Mouse (Mus musculus): Measurements from ENCODE around the gene Tmem59l. TPM values are rescaled to one million over a fixed set of nuclear protein-coding genes. Genes with fewer than 3 reads are reported as not detected.

Gene Tmem59l
- total RNA-seq (2017), result 0.20 TPM in 1 of 2 replicates, not detected in the other

DNA sequence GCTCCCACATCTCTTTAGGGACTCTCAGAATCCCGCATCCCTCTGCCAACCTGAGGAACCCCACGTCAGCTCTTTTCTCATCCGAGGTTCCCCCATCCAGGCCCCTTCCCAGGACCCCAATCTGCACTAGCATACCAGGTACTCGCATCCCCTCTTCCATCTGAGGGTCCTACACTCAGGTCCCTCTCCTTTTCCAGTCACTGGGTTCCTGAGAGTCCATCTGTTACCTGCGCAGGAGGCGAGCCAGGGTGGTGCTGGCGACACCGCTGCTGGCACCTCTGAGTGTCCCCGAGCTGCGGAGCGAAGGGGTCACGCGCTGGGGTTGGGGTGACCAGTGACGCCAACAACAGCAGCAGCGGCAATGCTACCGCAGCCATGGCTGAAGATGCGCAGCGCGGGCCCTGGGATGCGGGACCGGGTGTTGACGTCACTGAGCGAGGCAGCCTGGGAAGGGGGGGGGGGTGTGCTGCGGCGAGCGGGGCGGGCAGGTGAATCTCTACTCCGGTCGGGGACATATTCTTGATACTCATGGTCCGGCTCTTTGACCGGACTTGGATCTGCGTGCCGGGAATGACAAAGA, at the start of gene Tmem59l:
Gene Tmem59l, minus strand, starts transcription at position 418 of the 580 bp plus-strand sequence.
- ATAC-seq (replicated peaks in 1 of 2; ENCODE audit: insufficient read depth in 1 of 2, low FRiP score in 2 of 2, low TSS enrichment in 1 of 2, low read depth in 1 of 2, poor library complexity in 2 of 2, severe bottlenecking in 2 of 2), result no peak

DNA sequence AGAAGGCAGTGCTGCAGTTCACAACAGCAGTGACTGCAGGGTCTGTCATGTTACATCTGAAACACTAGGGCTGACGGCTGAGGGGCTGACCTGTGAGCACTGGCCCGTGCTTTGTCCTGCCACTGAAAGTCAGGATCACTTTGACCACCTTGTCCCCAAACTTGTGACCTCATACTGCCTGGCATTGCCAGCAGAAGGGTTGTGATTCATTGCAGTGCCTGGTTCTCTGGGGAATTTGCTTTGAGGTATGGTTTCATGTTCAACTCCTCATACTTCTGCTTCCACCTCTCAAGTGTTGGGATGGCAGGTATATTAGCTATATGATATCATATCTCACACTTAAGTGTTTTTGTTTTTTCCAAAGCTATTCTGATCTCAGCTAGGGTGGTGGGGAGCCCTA, 48.5 kb upstream of the Tmem59l start:
- ATAC-seq (replicated peaks in 1 of 2; ENCODE audit: insufficient read depth in 1 of 2, low FRiP score in 2 of 2, low TSS enrichment in 1 of 2, low read depth in 1 of 2, poor library complexity in 2 of 2, severe bottlenecking in 2 of 2), result no peak

DNA sequence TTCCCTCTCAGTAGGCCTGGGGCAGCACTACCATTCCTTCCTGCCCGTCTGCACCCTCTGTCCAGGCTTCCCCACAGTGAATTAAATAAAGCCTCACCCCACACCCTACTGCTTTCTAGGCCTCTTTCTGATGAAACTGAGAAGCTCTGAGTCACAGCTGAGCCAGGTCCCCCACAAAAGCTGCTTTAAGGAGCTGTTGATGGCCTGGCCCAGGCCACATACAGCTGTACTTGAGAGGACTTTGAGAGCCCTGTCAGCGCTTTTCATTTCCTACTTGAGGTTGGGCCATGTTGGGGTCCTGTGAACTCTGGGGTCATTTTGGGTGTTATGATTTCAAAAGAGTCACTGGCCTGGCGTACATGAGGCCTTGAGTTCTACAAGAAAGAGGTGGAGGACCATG, 48.1 kb upstream of the Tmem59l start:
- no peak for ATAC-seq (replicated peaks in 1 of 2; ENCODE audit: insufficient read depth in 1 of 2, low FRiP score in 2 of 2, low TSS enrichment in 1 of 2, low read depth in 1 of 2, poor library complexity in 2 of 2, severe bottlenecking in 2 of 2)

DNA sequence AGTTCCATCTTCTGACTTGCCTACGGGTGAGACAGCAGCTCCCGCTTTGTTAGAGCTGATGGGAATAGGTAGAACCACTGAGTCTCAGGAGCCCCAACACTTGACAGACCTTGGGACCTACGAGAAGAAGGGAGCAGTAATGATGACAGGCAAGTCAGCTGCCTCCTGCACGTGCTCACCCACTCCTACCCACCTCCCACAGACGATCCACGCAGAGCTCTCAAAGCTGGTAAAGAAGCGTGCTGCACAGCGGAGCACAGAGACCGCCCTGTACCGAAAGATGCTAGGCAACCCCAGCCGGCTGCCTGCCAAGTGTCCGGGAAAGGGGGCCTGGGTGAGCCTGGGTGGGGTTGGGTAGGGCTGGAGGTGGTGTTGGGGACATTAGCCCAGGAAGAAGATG, 47.1 kb upstream of the Tmem59l start:
- ATAC-seq (replicated peaks in 1 of 2; ENCODE audit: insufficient read depth in 1 of 2, low FRiP score in 2 of 2, low TSS enrichment in 1 of 2, low read depth in 1 of 2, poor library complexity in 2 of 2, severe bottlenecking in 2 of 2), result no peak

DNA sequence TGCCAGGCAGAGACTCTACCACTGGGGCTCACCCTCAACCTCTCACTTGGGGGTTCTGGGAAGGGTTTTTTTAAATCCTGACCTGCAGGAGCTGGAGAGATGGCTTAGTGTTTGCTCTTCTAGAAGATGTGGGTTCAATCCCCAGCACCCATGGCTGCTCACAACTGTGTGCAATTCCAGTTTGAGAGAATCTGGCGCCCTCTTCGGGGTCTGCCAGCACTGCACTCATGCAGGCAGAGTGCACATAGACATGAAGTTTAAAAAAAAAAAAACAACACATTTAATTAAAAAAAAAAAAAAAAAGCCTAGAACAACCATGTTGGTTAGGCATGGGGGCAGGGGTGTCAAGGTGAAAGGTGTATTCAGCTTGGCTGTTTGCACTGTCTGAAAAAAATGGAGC, 43.2 kb upstream of the Tmem59l start:
- no peak for ATAC-seq (replicated peaks in 1 of 2; ENCODE audit: insufficient read depth in 1 of 2, low FRiP score in 2 of 2, low TSS enrichment in 1 of 2, low read depth in 1 of 2, poor library complexity in 2 of 2, severe bottlenecking in 2 of 2)

DNA sequence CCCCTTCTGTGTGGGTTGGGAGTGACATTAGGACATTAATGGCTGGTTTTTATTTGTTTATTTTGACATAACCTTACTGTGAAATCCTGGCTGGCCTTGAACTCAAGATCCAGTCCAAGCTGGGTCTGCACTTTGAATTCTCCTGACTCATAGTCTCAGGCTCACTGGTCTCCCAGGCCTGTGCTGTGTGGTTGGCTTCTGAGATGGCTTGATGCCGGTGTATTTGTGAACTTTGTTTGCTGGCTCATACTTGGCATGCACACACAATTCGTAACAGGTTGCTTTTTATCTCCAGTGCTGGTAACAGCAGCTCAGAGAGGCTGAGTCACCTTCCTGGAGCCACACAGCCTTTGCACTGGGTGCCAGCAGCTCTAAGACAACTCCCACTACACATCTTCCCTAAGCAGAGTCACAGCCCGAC, 42.6 kb upstream of the Tmem59l start:
- ATAC-seq (replicated peaks in 1 of 2; ENCODE audit: insufficient read depth in 1 of 2, low FRiP score in 2 of 2, low TSS enrichment in 1 of 2, low read depth in 1 of 2, poor library complexity in 2 of 2, severe bottlenecking in 2 of 2), result no peak

DNA sequence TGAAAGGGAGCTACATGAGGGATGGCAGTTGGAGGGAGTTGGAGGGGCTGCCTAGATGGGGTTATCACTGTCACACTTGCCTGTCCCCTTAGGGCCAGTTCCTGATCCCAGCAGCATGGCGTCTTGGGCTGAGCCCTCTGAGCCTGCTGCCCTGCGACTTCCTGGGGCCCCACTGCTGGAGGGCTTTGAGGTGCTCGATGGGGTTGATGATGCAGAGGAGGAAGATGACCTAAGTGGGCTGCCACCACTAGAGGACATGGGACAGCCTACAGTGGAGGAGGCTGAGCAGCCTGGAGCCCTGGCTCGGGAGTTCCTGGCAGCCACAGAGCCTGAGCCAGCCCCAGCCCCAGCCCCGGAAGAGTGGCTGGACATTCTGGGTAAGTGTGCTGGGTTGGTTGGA, 42.1 kb upstream of the Tmem59l start:
- ATAC-seq (replicated peaks in 1 of 2; ENCODE audit: insufficient read depth in 1 of 2, low FRiP score in 2 of 2, low TSS enrichment in 1 of 2, low read depth in 1 of 2, poor library complexity in 2 of 2, severe bottlenecking in 2 of 2), result no peak

DNA sequence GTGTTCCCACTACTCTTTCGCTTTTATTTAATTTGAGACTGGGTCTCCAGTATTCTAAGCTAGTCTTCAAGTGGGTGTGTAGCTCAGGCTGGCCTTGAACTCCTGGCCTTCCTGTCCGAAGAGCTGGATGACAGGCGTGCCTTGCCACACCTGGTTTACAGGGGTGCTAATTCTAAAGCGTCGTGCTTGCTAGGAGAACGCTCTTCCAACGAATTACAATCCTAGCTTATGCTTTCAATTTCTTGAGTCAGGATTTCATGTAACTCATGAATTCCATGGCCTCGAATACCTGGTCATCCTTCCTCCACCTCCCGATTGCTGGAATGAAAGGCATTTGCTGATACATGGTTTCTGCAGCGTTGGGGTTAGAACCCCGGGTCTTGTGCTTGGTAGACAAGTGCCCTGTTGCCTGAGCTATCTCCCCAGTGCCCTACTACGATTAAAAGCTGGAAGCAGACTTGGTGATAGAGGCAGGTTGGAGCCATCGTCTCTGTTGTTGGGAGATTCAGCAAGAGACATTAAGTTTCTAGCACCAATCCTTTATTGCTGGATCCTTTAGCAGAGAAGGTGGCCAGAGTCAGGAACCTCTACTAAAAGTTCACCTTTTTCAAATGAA, 41.1 kb upstream of the Tmem59l start:
- no peak for ATAC-seq (replicated peaks in 1 of 2; ENCODE audit: insufficient read depth in 1 of 2, low FRiP score in 2 of 2, low TSS enrichment in 1 of 2, low read depth in 1 of 2, poor library complexity in 2 of 2, severe bottlenecking in 2 of 2)

DNA sequence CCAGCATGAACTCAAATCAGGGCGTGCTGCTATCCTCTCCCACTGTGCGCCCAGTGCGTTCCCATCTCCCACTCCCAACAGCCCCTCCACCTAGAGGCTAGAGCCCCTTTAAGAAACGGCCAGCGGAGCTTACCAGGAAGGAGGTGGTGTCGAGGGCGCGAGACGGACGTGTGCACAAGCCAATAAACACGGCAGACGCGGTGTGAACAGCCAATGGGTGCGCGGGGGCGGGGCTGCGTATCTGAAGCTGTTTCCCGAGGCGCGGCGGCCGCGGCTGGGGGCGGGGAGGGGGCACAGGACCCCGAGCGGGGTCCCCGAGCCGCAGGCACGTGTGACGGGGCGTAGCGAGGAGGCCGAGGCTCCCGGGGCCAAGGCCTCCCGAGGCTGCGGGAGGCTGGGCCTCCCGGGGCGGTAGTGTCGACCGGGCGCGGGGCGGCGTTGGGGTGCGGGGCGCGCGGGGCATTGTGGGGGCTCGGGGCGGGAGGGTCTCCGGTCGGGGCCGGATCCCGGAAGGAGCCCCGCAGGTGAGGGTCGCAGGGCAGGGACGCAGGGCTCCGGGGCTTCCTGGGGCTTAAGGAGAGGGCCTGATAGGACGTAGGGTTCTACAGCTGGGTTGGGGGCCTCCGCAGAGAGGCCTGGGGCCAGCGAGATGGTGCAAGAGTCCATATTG, 40.5 kb upstream of the Tmem59l start, which contains the start of the genes Fkbp8 and Kxd1:
Gene Fkbp8, plus strand, starts transcription at position 213 of the 670 bp plus-strand sequence.
Gene Kxd1, minus strand, starts transcription at position 445 of the 670 bp plus-strand sequence.
- ATAC-seq (replicated peaks in 1 of 2; ENCODE audit: insufficient read depth in 1 of 2, low FRiP score in 2 of 2, low TSS enrichment in 1 of 2, low read depth in 1 of 2, poor library complexity in 2 of 2, severe bottlenecking in 2 of 2), result peak; percentile 92 to 94

DNA sequence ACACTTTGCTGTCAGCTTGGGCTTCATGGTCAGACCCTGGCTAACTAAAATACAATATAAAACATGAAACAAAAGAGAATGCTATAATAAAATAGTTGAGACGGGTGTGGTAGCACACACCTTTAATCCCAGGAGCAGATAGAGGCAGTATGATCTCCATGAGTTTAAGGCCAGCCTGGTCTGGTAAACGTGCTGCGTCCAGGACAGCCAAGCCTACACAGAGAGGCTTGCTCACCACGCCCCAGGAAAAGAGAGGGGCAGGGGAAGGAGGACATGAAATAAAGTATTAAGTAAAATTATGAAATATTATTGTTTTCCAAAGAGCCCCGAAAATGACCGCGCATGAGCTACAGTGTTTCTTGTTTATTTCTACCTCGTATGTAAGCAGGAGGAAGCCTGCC, 40.0 kb upstream of the Tmem59l start:
- no peak for ATAC-seq (replicated peaks in 1 of 2; ENCODE audit: insufficient read depth in 1 of 2, low FRiP score in 2 of 2, low TSS enrichment in 1 of 2, low read depth in 1 of 2, poor library complexity in 2 of 2, severe bottlenecking in 2 of 2)

DNA sequence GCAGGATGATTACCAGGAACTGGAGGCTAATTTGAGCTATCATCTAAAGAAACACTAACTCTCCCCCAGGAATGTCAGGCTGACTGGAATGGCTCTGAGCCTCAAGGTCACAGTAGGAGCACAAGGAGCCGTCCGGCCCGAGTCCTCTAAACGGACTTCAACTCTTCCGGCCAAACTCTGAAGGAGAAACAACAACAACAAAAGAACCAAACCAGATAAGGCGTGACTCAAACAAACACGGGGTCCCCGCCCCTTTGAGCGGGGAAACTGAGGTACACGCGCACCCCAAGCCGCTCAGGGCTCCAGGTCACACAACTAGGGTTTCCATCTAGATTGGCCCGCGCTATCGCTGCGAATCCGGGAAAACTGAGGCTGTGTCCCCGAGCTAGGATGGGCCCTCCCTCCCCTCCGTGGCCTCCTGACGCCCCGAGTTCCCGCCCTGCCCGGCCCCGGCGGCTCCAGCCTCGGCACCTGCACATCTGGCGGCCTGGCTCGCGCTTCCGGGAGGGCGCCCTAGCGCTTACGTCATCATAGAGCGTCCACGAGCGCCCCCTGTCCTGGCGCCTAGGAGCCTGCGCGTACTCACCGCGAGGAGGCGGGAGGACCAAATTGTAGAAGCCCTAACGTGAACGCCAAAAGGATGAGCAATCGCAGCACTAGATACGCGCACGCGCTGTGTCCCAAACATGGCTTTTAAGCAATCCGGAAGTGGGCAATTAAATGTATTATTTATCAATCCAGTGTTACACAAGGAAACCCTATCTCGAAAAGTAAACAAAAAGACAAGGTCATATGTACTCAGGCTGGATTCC, 35.6 kb upstream of the Tmem59l start:
- peak; percentile 89 to 95 for ATAC-seq (replicated peaks in 1 of 2; ENCODE audit: insufficient read depth in 1 of 2, low FRiP score in 2 of 2, low TSS enrichment in 1 of 2, low read depth in 1 of 2, poor library complexity in 2 of 2, severe bottlenecking in 2 of 2)

DNA sequence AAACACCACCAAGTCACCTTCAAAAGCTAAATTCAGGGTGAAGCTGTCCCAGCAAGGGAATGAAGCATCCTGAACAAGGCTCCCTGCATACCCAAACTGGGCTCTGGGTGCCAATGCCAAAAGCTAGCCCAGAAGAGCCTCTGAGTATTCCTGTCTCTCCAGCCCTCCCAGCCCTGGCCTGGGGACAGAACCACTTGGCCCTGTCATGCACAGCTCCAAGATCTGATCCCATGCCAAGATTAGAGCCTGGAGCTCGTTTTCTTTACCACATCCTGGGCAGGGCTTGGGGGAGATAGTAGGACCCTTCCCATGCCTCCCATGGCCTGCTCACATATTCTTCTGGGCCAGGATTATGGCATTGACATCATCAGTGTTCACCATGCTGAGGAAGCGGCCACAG, 32.4 kb upstream of the Tmem59l start:
- no peak for ATAC-seq (replicated peaks in 1 of 2; ENCODE audit: insufficient read depth in 1 of 2, low FRiP score in 2 of 2, low TSS enrichment in 1 of 2, low read depth in 1 of 2, poor library complexity in 2 of 2, severe bottlenecking in 2 of 2)

DNA sequence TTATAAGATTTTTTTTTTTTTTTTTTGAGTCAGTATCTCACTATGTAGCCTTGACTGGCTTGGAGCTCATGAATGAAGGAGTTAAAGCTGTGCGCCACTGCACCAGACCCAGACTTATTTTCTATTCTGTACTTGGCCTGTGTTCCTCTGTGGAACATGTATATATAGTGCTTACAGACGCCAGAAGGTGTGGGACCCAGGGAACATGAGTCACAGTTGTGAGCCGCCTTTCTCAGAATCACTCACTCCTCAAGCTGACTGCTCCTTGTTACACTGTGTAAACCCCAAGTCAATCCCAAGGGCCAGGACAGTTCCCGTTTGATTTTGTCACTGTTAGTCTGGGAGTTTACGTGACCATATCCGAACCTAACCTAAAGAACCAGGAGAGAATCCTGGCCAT, 31.9 kb upstream of the Tmem59l start:
- no peak for ATAC-seq (replicated peaks in 1 of 2; ENCODE audit: insufficient read depth in 1 of 2, low FRiP score in 2 of 2, low TSS enrichment in 1 of 2, low read depth in 1 of 2, poor library complexity in 2 of 2, severe bottlenecking in 2 of 2)

DNA sequence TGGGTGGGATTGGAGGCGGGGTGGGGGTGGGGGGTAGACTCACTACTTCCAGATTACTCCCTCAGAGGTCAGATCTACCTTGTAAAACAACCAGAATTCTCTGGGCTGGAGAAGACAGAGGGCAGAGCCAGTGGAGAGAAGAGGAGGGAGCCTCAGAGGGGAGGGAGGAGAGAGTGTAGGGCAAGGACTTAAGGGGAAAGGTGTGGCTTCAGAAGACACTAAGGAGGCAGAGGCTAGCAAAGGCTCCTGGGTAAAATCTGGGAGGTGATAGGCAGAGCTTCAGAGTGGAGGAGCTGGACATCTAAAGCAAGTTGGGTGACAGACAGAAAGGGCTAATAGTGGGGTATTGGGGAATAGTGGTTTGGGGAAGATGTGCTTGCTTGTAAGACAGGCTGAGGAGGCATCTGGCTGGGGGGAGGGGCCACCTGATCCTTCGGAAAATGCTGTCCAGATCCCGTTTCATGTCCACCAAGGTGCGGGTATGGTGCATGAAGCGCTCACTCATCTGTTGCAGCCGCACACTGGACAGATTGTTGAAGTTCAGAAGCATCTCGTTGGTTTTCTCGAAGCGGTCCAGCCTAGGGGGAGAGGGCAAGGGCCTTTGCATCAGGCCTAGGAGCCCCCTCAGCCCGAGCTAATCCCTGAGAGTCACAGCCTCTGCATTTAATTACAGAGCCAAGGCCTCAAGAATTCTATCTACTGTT, 30.9 kb upstream of the Tmem59l start:
- no peak for ATAC-seq (replicated peaks in 1 of 2; ENCODE audit: insufficient read depth in 1 of 2, low FRiP score in 2 of 2, low TSS enrichment in 1 of 2, low read depth in 1 of 2, poor library complexity in 2 of 2, severe bottlenecking in 2 of 2)

DNA sequence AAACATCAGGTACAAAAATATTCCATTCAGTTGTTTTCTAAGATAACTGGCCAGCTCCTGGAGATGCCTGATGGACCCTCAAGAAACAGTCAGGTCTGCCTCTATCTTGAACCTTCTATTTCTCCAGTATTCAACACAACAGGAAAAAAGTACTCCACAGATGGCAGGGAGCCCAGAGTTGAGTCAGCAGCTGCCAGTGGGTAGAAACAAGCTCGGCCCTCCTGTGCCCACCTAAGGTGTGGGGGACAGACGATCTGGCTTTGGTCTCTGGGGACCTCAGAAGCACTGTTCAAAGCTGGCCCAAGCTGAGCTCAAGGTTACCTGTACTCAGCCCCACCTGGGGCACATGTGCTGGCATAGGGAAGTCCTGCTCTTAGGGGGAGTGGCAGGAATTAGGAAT, 26.3 kb upstream of the Tmem59l start:
- no peak for ATAC-seq (replicated peaks in 1 of 2; ENCODE audit: insufficient read depth in 1 of 2, low FRiP score in 2 of 2, low TSS enrichment in 1 of 2, low read depth in 1 of 2, poor library complexity in 2 of 2, severe bottlenecking in 2 of 2)

DNA sequence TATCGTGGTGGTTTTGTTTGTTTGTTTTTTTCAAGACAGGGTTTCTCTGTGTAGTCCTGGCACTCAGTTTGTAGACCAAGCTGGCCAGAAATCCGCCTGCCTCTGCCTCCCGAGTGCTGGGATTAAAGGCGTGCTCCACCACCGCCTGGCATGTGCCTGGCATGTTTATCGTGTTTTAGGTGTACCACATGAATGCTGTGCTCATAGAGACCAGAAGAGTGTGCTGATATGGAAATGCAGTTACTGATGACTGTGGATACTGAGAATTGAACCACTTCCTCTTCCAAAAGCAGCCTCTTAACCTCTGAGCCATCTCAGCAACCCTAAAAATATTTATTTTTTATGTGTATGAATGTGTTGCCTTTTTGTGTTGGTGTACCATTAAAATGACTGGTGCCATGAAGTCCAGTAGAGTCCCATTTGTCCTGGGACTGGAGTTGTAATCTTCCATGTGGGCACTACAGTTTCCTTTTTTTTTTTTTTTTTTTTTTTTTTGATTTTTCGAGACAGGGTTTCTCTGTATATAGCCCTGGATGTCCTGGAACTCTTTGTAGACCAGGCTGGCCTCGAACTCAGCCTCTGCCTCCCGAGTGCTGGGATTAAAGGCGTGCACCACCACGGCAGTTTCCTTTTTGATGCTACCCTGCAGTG, 25.2 kb upstream of the Tmem59l start:
- ATAC-seq (replicated peaks in 1 of 2; ENCODE audit: insufficient read depth in 1 of 2, low FRiP score in 2 of 2, low TSS enrichment in 1 of 2, low read depth in 1 of 2, poor library complexity in 2 of 2, severe bottlenecking in 2 of 2), result 0 out of 4 replicates have a peak, but pooled peaks of 1 of the 2 experiments have one; percentile 23

DNA sequence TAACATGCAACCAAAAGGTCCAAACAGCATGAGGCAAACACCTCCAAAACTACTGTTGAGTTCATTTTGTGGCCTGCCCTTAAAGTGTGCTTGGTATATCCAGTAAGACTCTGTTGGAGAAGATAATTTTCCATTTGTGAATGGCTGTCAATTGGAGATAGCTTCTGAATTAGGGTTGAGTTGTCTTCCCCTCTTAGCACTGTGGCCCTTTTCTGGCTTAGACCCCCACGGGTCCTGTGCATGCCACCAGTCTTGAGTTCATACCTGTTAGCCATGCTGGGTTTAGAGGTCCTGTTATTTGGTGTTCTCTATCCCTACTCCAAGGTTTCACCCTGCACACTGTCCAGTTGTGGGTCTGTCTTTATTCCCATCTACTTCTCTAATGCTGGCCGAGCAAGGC, 24.6 kb upstream of the Tmem59l start:
- ATAC-seq (replicated peaks in 1 of 2; ENCODE audit: insufficient read depth in 1 of 2, low FRiP score in 2 of 2, low TSS enrichment in 1 of 2, low read depth in 1 of 2, poor library complexity in 2 of 2, severe bottlenecking in 2 of 2), result no peak

Measured in hematopoietic stem cell, adult 5-6 weeks (primary cell).